Mouse (Mus musculus): ENCODE measurements around the gene Tbc1d2b.

DNA sequence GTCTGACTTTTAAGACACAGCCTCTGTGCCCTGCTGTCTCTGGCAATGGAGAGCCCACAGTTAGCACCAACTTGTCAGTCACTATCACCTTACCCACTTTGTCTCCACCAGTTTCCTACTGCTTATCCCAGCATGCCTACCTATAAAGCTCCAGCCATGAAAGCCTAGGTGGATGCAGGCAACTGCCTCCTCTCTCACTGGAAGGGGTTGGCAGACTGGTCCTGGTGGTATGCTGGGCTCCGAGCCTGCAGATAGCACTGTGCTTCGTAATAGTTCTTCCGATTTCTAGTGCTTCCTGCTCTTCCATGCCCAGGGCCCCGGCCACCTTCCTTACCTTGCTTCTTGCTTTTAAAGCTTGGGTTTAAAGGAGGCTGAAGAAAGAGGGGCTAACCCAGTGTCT lies 81.7 kb downstream of the Tbc1d2b start:
- TF ChIP-seq GATA1 (IDR thresholded peaks at IDR 0.05; ENCODE audit: low read length): no peak
- no peak for TF ChIP-seq TAL1 (IDR thresholded peaks at IDR 0.05; ENCODE audit: low read length)

Measured in erythroblast, embryonic 14.5 days (primary cell).